Mouse (Mus musculus) liver, embryonic 14.5 days (tissue): ENCODE data around the gene Mgst3.

Source experiments
- CTCF ChIP-seq: IDR thresholded peaks from 2 replicates; pipeline ENCODE4 v1.5.1; 2016; ENCODE audit warnings: antibody characterized with exemption, low read depth, control low read depth
- EP300 ChIP-seq: IDR thresholded peaks from 2 replicates; pipeline ENCODE4 v1.6.1; 2016; ENCODE audit warnings: antibody characterized with exemption, low read depth

- TF ChIP-seq CTCF (no peak), EP300 (no peak)
Observed at GRCm38 (mm10) chr1:167366621-167367020, 27.0 kb downstream of the Mgst3 start.
